Mouse (Mus musculus): ENCODE data around the gene Slc25a21. TPM values are rescaled to one million over a fixed set of nuclear protein-coding genes. Genes with fewer than 3 reads are reported as not detected.

The Slc25a21 gene
- total RNA-seq, 2 experiments from 2014 or later = 0.08 to 0.42 TPM

GRCm38 (mm10) chr12:57076606-57077005 lies 120.7 kb downstream of the Slc25a21 start:
- no peak for DNase-seq (ENCODE audit: low spot score)
- intact Hi-C loops (cut with DNase I) = no loop called here

GRCm38 (mm10) chr12:57072616-57073015 lies 124.7 kb downstream of the Slc25a21 start:
- DNase-seq (ENCODE audit: low spot score) = no peak
- intact Hi-C loops (cut with DNase I) = no loop called here

GRCm38 (mm10) chr12:57068607-57069006 lies 128.7 kb downstream of the Slc25a21 start:
- intact Hi-C loops (cut with DNase I) = no loop called here
- DNase-seq (ENCODE audit: low spot score) = no peak

DNA sequence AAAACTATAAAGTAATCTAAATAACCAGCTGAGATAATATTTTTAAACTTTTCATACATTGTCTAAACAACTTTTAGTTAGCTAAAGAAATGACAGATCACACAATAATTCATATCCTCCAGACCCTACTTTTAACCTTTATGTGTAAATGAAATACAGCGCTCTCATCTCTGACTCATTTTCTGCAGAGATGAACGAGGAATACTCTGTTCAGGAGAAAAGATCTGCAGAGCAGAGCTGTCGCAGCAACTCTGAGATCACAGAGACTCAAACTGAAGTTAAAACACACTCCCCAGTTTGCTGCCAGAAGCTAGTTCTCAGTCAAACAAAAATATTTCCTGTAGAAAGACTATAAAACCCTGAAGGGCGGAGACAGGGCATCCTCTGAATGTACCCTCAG lies 177.5 kb downstream of the Slc25a21 start:
- intact Hi-C loops (cut with DNase I) = no loop called here
- DNase-seq (ENCODE audit: low spot score) = no peak

- no peak for DNase-seq (ENCODE audit: low spot score)
- intact Hi-C loops (cut with DNase I) = no loop called here
These were observed 180.4 kb downstream of the Slc25a21 start for GRCm38 (mm10) chr12:57016845-57017244.

GRCm38 (mm10) chr12:57016324-57016723 lies 180.9 kb downstream of the Slc25a21 start:
- DNase-seq (ENCODE audit: low spot score) = no peak
- intact Hi-C loops (cut with DNase I) = no loop called here

DNA sequence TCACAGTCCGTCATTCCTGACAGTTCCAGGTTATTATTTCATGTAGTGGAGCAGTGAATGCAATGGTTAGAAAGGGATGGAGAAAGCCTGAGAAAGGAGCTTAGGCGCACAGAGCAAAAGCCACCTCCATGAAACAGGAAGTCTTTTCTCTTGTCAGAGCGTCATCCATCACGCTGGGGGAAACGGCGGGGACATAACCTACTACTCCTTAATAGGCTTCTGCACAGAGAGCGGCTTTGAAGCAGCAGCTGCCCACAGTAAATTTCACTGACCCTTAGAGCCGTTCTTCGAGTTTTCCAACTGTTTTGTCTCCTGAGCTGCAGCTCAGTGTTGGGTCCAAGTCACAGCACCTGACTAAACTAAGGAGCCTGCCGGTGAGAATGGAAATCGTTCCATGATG lies 188.3 kb downstream of the Slc25a21 start:
- intact Hi-C loops (cut with DNase I) = no loop called here
- no peak for DNase-seq (ENCODE audit: low spot score)

DNA sequence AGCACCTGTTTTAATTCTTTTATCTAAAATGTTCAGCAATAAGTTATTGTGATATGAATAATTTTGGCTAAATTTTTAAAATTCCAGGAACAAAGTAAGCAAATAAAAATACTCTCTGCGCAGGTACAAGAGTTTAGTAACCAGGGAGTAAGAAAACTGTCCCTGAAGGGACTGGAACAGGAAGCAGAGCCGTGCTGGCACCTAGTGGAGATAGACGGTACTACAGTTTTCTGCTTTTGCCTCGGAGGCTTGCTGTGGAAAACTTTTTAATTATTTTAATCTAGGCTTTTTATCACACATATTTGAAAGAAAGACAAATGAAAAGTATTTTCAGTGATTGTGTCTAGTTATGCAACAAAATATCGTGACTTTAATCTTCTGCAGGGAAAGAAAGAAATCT lies 211.2 kb downstream of the Slc25a21 start:
- DNase-seq (ENCODE audit: low spot score) = no peak
- intact Hi-C loops (cut with DNase I) = loop anchor here (5.0 to 10.0 kb wide), 2 partner anchors 199 to 304 kb away; no protein-coding TSS in a partner anchor

DNA sequence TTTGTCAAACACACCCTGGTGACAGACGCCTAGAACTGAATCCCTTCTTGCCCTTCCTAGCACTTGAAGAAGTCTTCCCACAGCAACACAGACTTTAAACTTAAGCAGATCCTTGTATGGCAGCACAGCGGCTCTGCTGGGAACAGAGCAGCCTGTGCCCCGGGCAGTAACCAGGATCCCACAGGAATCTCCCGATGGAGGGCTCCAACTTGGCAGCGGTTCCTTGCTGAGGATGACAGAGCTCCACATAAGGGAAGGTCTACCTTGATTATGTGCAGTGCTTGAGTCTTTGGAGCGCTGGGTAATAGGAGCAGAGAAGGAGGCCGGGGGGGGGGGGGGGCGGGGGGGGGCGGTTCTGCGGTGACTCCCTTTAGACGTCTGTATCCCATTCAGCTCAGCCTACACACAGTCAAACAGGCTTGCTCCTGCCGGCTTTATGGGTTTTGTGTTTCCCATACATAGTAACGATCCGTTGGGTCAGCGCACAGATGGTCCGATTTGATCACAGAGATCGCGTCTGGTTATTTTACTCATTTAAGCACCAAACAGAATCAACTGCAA lies 215.1 kb downstream of the Slc25a21 start:
- intact Hi-C loops (cut with DNase I) = loop anchor here (10.0 kb wide), 1 partner anchor 203 kb away; no protein-coding TSS in a partner anchor

DNA sequence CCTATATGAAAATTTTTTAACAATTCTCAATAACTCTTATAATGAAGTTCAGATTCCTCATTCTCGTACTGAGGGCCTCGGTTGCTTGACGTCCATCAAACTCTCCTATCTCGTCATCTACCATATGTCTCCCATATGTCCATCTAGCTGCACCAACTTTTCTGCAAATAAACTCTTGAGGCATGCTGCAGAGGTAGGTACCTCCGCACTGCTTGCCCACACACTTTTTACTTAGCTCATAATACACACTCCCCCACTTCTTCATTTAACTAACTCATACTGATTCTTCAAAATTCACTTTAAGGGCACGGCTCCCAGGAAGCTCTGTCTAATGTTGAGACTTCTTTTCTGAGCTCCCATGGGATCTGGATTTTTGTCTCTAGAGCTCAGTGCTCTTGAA lies 222.0 kb downstream of the Slc25a21 start:
- intact Hi-C loops (cut with DNase I) = no loop called here

More for the DNA sequence above, 215.1 kb downstream of the Slc25a21 start:
- no peak for DNase-seq (ENCODE audit: low spot score)

GRCm38 (mm10) chr12:56963236-56963635 lies 234.0 kb downstream of the Slc25a21 start:
- intact Hi-C loops (cut with DNase I) = no loop called here
- no peak for DNase-seq (ENCODE audit: low spot score)

More for the DNA sequence above, 222.0 kb downstream of the Slc25a21 start:
- DNase-seq (ENCODE audit: low spot score) = no peak

GRCm38 (mm10) chr12:56959230-56960051 lies 237.8 kb downstream of the Slc25a21 start:
- intact Hi-C loops (cut with DNase I) = no loop called here
- DNase-seq (ENCODE audit: low spot score) = no peak

- intact Hi-C loops (cut with DNase I) = no loop called here
- no peak for DNase-seq (ENCODE audit: low spot score)
These were observed 239.0 kb downstream of the Slc25a21 start for GRCm38 (mm10) chr12:56958244-56958643.

DNA sequence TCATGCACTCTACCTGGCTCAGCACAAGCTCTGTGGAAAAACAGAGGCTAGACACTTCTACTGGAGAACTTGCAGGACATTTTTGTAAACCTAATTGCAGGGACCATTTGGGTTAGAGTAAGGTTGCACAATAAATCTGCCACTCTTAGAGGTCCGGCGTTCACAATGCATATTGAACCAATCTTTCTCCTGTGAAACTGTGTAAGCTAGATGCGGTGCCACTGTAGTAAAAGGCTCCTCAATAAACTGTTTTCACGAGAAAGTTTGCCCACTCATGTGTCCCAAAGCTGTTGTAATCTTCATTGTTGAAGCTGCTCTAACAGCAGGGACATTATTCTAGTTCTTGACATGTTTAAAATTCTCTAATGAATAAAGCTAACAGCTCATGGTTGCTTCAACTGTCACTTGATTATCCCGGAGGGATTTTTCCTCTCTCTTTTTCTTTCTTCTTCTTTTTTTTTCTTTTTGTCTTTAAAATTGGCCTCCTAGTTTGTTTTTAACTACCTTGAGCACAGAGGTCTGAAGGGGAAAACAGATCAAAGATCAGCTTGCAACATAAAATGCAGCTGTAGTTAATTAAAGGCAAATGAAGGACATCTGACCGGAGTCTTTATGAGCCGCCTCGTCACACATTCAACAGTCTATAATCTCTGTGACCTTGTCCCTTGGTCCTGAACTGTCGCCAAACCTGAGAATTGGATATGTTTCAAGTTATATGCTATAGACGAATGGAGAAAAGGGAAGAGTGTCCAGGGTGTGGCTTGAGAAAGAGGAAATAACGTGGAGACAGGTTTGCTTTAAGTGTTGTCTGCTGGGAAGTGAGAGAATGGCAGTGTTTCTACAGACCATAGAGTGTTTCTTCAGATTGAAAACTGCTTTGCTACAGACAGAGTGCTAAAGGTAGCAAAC lies 245.3 kb downstream of the Slc25a21 start:
- intact Hi-C loops (cut with DNase I) = no loop called here
- no peak for DNase-seq (ENCODE audit: low spot score)

DNA sequence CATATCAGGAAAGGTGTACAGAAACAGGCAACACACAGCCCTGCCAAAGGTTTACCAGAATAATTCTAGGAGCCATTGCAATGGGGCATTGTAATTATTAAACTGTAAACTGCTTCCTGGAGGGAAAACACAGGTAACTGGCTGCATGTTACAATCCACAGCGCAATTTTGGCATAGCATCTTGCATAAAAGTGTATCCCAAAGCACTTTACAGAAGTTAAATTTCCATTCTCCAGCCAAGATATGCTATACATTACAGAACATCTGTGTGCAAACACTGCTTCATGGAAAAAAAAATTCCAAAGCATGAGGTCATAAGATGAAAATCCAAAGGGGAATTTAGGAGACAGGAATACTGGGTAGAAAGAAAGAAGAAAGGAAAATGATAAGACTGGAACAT lies 253.0 kb downstream of the Slc25a21 start:
- intact Hi-C loops (cut with DNase I) = no loop called here
- DNase-seq (ENCODE audit: low spot score) = no peak

DNA sequence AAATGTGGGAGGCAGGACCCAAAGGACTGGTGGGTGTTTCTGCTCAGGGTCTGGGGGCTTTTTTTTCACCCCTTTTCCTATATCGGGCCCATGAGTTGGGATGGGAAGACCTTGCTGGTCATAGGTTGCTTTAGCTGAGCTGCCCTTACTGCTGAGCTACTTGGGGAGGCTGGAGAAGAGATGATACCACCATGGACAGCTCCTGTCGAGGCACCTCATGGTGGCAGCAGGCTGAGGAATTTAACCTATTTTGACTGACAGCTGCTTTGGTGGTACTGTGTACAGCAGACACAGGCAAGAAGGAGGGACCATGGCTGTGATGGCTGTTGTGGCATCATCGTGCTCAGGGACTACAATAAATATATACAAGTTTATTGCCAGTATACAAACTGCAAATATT lies 256.4 kb downstream of the Slc25a21 start:
- intact Hi-C loops (cut with DNase I) = no loop called here

DNA sequence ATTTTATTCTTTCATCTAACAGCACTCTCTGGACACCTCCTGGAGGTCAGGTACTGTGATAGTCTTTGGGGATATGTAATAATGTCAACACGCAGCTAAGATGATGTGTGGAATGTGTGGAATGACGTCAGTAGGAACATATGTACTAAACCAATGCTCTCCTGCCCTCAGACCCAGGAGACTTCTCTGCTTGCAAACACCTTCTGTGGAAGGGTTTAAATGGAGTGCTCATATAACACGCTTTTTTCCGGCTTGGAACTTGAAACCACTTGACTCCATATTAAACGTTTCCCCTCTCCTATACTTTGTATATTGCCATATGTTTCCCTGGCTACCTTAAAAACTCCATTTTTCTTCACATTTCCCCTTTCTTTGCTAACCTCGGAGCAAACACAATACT lies 279.1 kb downstream of the Slc25a21 start:
- no peak for DNase-seq (ENCODE audit: low spot score)
- intact Hi-C loops (cut with DNase I) = no loop called here

More for the DNA sequence above, 256.4 kb downstream of the Slc25a21 start:
- no peak for DNase-seq (ENCODE audit: low spot score)

DNA sequence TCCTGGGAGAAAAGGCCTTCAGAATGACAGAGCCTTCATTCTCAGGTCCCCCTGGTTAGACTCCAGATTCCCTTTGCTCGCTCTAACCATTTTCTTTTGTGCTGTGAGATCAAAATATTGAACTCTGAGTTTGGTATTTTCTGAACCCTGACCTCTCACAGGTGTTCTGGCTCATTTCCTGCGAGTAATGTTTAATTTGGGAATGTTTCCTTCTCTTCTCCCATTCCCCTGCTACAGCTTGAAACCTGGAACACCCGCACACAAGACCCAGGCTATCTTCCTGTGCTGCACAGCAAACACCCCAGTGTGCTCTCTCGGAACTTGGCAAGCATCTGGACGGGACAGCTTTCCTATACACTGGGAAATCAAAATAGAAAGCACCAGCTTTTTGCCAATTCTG lies 290.8 kb downstream of the Slc25a21 start:
- no peak for DNase-seq (ENCODE audit: low spot score)
- intact Hi-C loops (cut with DNase I) = no loop called here

DNA sequence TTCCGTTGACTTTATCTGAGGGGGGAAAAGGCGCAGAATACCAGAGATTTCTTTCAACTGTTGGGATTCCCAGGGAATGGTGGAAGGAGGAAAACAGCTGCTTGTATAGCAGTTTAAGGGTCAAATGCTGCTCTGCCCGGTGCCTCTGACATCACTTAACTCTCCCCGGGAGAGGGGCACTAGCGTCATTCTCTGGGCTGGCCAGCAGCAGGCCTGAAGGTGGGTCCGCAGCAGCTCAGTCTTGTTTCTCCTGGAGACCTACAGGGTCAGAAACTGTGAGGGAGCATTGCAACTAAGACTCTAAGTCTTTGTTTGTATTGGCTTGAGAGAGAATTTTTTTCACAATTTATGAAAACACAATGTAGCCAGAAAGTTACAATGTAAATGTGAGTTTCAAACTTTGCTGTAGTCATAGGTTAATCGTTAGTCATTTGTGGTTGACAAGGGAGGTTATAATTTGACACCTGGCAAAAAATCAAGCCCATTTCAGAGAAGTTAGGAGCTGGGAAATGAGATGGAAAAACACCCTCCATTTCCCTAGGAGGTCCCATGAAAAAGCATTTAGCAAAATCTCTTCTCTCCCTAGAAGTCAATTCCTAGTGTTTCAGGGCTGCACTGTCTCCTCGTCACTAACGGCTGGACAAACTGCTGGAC lies 291.5 kb downstream of the Slc25a21 start:
- no peak for DNase-seq (ENCODE audit: low spot score)
- intact Hi-C loops (cut with DNase I) = no loop called here

GRCm38 (mm10) chr12:56905222-56905621 lies 292.1 kb downstream of the Slc25a21 start:
- no peak for DNase-seq (ENCODE audit: low spot score)
- intact Hi-C loops (cut with DNase I) = no loop called here
